Mouse (Mus musculus): ENCODE results near the gene Mprip. TPM values are rescaled to one million over a fixed set of nuclear protein-coding genes. Genes with fewer than 3 reads are reported as not detected.
A peak's percentile ranks its signal among the peaks of the same experiment; 100 is the strongest.

The Mprip gene
- total RNA-seq, 2 experiments from 2014 or later = 94.7 to 120 TPM

- intact Hi-C loops (cut with DNase I; ENCODE audit: low total_unique reads) = loop anchor here (5.0 kb wide), 1 partner anchor 119 kb away; no protein-coding TSS in a partner anchor
- DNase-seq = no peak
Observed at GRCm38 (mm10) chr11:59745851-59746250, 84.7 kb downstream of the Mprip start.

DNA sequence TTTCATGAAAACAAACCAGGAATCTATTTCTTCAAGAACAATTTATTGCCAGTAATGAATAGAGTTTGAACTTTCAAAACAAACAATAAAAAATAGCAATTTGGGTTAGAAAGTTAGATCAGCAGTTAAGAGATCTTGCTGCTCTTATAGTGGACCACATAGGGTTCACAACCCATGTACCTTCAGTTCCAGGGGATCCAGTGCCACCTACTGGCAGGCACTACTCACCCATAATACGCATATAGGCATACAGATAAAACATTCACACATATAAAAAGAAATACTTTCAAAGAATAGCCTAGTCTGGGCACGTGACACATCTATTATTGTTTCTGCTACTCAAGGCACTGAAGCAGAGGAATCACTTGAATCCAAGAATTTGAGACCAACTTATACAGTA, 85.5 kb downstream of the Mprip start:
- intact Hi-C loops (cut with DNase I; ENCODE audit: low total_unique reads) = loop anchor here (5.0 kb wide), 1 partner anchor 119 kb away; no protein-coding TSS in a partner anchor
- peak; percentile 47 for DNase-seq

DNA sequence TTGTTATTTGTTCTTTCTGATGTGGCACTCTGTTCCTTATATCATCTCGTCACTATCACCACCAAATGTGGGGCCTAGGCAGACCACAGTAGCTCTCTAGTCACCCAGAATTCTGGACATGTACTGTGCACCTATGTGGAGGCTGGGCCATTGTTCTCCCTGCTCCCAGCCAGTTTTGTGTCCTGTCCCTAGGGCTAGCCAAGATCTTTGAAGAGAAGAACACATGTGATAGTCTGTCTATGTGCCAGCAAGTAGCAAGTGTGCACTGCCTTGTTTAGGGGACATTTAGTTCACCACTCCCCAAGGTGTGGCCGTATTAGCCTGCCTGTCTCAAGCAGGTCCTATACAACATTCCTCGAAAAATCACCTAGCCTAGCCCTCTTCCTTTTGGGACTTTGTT, 87.9 kb downstream of the Mprip start:
- no peak for DNase-seq

DNA sequence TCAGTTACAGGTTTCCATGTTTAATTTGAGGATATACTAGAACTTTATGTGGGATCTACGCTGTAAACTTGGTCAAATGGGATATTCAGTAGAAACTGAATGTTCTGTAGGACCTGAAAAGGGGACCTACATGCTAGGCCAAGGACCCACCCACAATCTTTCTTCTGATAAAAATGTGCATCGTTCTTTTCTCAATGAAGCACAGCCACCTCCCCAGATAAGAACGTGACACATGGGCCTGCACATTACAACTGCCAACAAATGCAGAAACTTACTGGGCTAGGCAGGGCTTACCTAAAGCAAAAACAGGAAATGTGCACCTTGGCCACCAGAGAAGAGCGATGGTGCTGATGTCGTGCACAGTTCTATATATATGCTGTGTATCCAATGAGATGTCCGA, 93.4 kb downstream of the Mprip start:
- intact Hi-C loops (cut with DNase I; ENCODE audit: low total_unique reads) = no loop called here
- DNase-seq = no peak

More for the DNA sequence above, 87.9 kb downstream of the Mprip start:
- intact Hi-C loops (cut with DNase I; ENCODE audit: low total_unique reads) = loop anchor here (5.0 kb wide), 1 partner anchor 122 kb away; no protein-coding TSS in a partner anchor

- DNase-seq = no peak
- intact Hi-C loops (cut with DNase I; ENCODE audit: low total_unique reads) = no loop called here
Observed at GRCm38 (mm10) chr11:59756351-59756750, 95.2 kb downstream of the Mprip start.

- peak; percentile 25 for DNase-seq
Observed at GRCm38 (mm10) chr11:59758191-59758985, 97.3 kb downstream of the Mprip start.

GRCm38 (mm10) chr11:59759178-59759577, 98.1 kb downstream of the Mprip start:
- peak; percentile 51 for DNase-seq
- intact Hi-C loops (cut with DNase I; ENCODE audit: low total_unique reads) = no loop called here

More at GRCm38 (mm10) chr11:59758191-59758985, 97.3 kb downstream of the Mprip start:
- intact Hi-C loops (cut with DNase I; ENCODE audit: low total_unique reads) = no loop called here

GRCm38 (mm10) chr11:59759626-59760025, 98.5 kb downstream of the Mprip start:
- intact Hi-C loops (cut with DNase I; ENCODE audit: low total_unique reads) = no loop called here
- no peak for DNase-seq

GRCm38 (mm10) chr11:59760796-59761195, 99.7 kb downstream of the Mprip start:
- no peak for DNase-seq
- intact Hi-C loops (cut with DNase I; ENCODE audit: low total_unique reads) = no loop called here

DNA sequence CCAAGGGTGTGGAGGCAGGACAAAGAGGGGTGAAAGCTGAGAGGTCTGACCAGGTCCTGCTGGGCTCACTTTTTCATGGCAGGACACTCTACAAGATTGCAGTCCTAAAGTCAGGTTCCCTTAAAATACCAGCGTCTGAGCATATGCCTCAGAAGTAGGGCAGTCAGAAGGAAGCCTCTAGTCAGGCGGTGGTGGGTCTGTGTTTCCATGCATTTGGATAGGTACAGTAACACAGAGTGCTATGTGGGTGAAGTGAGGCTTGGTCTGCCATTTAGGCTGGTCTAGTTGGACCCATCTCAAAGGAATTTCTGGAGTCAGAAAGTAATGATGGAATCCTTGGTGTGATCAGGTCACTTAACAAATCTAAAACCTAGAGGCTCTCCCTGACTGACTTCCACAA, 108.2 kb downstream of the Mprip start:
- no peak for DNase-seq
- intact Hi-C loops (cut with DNase I; ENCODE audit: low total_unique reads) = no loop called here

DNA sequence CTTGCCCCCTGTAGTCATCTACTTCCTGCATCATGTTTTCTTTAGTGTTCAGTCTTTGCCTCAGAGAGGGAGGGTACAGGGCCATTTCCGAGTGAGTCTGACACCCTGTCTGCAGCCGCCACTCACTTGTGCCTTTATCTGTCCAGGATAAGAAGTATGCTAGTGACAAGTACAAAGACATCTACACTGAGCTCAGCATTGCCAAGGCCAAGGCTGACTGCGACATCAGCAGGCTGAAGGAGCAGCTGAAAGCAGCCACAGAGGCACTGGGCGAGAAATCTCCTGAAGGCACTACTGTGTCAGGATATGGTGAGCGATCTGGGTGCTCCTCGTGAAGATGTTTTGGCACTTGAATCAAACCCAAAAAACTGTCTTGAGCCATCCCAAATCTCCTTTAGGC, 108.6 kb downstream of the Mprip start:
- no peak for DNase-seq
- intact Hi-C loops (cut with DNase I; ENCODE audit: low total_unique reads) = no loop called here

- intact Hi-C loops (cut with DNase I; ENCODE audit: low total_unique reads) = no loop called here
- DNase-seq = no peak
Observed at GRCm38 (mm10) chr11:59770753-59771152, 109.6 kb downstream of the Mprip start.

- no peak for DNase-seq
- intact Hi-C loops (cut with DNase I; ENCODE audit: low total_unique reads) = no loop called here
Observed at GRCm38 (mm10) chr11:59772291-59772690, 111.2 kb downstream of the Mprip start.

DNA sequence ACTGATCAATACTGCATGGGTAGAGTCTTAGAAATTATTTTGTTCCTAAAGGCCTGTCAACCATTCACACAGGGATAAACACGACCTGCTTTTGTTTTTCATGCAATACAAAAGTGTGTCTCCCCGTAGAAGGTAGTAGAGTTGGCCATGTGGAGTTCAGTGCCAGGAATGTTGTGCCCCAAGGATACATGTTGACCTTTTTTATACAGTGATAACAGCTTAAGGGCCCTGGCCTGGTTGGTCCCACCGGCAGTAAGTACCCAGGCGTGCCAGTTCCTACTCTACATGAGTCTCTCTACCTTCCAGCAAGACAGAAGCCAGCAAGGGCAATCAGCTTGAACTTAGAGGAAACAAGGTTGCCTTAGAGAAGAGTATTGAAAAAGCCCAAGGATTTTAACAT, 111.8 kb downstream of the Mprip start:
- no peak for DNase-seq
- intact Hi-C loops (cut with DNase I; ENCODE audit: low total_unique reads) = no loop called here

GRCm38 (mm10) chr11:59774522-59774921, 113.4 kb downstream of the Mprip start:
- intact Hi-C loops (cut with DNase I; ENCODE audit: low total_unique reads) = no loop called here
- DNase-seq = no peak

DNA sequence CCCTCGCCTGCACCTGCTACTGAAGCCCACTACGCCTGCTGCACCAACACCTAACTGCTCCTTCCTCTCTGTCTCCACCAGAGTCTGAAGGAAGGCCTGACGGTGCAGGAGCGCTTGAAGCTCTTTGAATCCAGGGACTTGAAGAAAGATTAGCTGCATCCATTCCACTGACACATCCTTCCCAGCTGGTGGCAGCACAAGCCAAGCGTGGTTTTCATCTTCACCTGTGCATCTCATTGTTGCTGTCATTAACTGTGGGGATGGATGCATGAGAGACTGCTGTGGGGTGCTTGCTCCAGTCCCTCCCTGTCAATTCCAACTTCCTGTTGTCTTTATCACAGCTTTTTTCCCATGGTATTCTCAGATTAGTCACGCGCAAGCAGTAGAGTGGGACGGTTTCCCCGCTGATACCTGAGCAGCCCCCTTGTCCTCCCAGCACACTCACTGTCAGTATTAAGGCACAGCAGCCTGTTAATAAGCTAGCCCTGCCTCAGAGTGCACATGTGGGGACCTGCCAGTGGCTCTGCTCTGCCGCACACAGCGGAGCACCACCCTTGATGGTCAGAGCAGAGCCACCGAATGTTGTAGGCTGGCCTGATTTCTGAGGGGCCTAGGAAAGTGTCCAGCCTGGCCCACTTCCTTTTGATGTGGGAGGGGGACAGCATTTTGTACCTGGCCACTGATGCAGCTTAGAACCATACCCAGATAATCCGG, 114.5 kb downstream of the Mprip start:
- intact Hi-C loops (cut with DNase I; ENCODE audit: low total_unique reads) = no loop called here
- DNase-seq = no peak

DNA sequence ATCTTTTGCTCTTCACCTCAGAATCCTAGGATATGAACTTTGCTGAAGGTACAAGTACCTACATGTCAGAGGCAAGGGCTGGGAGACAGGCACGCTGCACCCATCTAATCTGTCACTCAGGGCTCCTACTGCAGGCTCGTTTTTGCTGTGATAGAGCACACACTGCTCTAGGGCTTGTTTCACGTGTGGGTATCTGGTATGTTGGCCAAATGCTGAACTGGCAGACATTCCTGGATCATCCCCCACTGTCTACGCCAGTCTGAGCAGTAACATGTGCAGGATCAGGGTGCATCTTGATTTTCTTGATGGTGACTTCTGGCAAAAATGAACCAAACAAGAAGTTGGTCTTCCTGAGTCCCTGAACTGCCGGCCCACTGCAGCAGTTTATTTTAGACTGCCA, 116.2 kb downstream of the Mprip start:
- no peak for DNase-seq
- intact Hi-C loops (cut with DNase I; ENCODE audit: low total_unique reads) = no loop called here

DNA sequence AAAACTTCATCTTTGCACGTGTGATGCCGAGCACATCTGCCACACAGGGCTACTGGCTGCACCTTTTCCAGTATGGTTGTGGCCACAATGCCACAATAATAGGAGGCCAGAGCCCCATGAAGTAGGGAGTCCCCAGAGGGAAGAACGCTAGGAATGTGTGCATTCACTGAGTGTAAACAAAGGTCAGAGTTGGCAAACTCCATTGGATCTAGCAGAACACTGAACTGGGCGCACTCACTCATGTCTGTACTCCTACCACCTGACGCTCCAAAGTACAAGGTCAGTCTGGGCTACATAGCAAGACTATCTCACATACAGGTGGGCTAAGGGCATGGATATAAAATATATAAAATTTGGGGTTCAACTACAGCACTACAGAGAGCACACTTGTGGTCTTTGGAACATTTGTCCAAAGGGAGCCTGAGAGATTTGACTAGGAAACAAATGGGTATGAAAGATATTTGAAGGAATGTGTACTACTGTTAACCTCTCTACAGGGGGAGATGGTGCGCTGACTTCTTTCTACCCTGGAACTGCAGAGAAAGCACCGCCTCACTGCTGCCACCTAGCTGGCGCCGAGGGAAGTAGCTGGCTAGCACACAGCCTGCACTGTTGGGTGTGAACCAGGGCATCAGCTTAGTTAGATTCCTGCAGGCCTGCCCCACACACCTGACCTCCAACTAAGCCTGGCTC, 117.2 kb downstream of the Mprip start:
- DNase-seq = peak; percentile 75
- intact Hi-C loops (cut with DNase I; ENCODE audit: low total_unique reads) = no loop called here

DNA sequence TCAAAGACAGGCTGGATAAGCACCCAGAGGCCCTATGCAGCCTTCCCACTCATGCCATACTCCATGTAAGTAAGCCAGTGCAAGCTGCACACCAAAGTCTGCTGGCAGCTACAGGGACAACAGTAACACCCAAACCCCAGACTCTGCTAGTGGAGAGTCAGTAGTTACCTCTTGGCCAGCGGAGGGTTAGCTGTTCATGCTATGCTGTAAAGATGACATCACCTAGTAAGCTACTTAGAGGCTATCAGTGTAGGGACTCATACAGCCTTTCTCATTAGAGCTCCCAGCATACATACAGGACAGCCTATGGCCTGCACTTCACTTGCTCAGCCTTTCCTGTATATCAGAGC, 117.7 kb downstream of the Mprip start:
- no peak for DNase-seq
- intact Hi-C loops (cut with DNase I; ENCODE audit: low total_unique reads) = no loop called here

DNA sequence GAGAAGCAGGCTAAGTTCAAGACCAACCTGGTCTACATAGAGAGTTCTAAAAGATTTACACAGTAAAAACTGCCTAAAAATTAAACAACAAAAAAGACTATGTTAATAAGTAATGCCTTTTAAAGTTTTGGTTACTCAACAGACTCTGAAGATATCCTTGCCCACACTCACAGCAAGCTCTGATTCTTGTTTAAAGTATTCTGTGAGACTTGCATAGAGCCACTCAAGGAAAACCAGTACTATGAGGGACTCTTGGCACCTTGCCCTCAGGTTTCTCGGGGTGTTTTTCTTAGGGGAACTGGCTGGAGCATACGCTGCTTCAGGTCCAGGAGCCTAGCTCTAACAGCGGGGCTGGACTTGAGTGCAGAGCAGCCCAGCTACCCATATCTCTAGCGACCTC, 118.3 kb downstream of the Mprip start:
- intact Hi-C loops (cut with DNase I; ENCODE audit: low total_unique reads) = no loop called here

More for the DNA sequence above, 118.3 kb downstream of the Mprip start:
- no peak for DNase-seq

All from gastrocnemius, postnatal 14 days (tissue).